Mouse (Mus musculus) CH12.LX (cell line): ENCODE measurements around the gene Ccser1.

Source experiments
- CHD2 ChIP-seq: IDR thresholded peaks from 2 replicates; pipeline ENCODE4 v1.6.1; 2011; ENCODE audit warnings: low read length, improper control_type of control experiment
- CTCF ChIP-seq, 2 experiments: IDR thresholded peaks in 1 of 2; conservative IDR thresholded peaks in 1 of 2; 2 replicates each; pipeline ENCODE4 v1.5.1; 2011 to 2012; ENCODE audit warnings: low read depth in 2 of 2, low read length in 2 of 2, improper control_type of control experiment in 1 of 2, inconsistent platforms in 1 of 2, mild to moderate bottlenecking in 1 of 2, moderate library complexity in 1 of 2
- EP300 ChIP-seq: IDR thresholded peaks from 2 replicates; pipeline ENCODE4 v1.6.1; 2011; ENCODE audit warnings: low read length, improper control_type of control experiment
- HCFC1 ChIP-seq: IDR thresholded peaks from 2 replicates; pipeline ENCODE4 v1.6.1; 2012; ENCODE audit warnings: low read depth, mild to moderate bottlenecking, inconsistent platforms, low read length, improper control_type of control experiment
- MAFK ChIP-seq: IDR thresholded peaks from 2 replicates; pipeline ENCODE4 v1.6.1; 2011; ENCODE audit warnings: low read length, improper control_type of control experiment; ENCODE audit not compliant: insufficient replicate concordance
- MAZ ChIP-seq: IDR thresholded peaks from 2 replicates; pipeline ENCODE4 v1.6.1; 2012; ENCODE audit warnings: low read depth, mild to moderate bottlenecking, inconsistent platforms, low read length, improper control_type of control experiment, moderate library complexity
- POLR2A ChIP-seq: IDR thresholded peaks from 2 replicates; pipeline ENCODE4 v1.6.1; 2011; ENCODE audit warnings: low read depth, mild to moderate bottlenecking, improper control_type of control experiment, low read length
- RCOR1 ChIP-seq: conservative IDR thresholded peaks from 2 replicates; pipeline ENCODE4 v1.6.1; 2012; ENCODE audit warnings: low read depth, mild to moderate bottlenecking, inconsistent platforms, low read length, improper control_type of control experiment
- TBP ChIP-seq: conservative IDR thresholded peaks from 2 replicates; pipeline ENCODE4 v1.6.1; 2011; ENCODE audit warnings: low read depth, low read length, improper control_type of control experiment
- USF1 ChIP-seq: IDR thresholded peaks from 2 replicates; pipeline ENCODE4 v1.6.1; 2014; ENCODE audit warnings: low read depth, mild to moderate bottlenecking, inconsistent platforms, low read length, improper control_type of control experiment
- ZC3H11A ChIP-seq: IDR thresholded peaks from 2 replicates; pipeline ENCODE4 v1.6.1; 2012; ENCODE audit warnings: low read depth, mild to moderate bottlenecking, inconsistent platforms, low read length, improper control_type of control experiment
- ZMIZ1 ChIP-seq: IDR thresholded peaks from 2 replicates; pipeline ENCODE4 v1.6.1; 2012; ENCODE audit warnings: low read depth, mild to moderate bottlenecking, inconsistent platforms, low read length, improper control_type of control experiment

DNA sequence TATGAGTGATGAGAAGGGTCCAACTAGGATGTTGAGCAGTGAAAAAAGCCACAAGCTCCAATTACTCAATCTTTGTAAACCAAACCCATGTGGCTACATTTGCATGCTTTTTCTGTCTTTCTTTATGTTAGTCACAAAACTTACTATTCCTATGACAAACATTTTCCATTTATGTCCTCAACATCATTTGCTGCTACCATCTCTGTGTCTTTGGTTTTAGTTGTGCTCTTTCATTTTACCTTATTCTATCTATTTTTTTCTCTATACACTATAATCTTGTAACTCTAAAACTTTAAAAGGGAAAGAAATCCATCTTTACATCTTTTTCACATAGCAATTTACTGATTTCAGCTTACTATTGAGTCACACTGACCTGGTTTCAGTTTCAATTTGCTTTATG, 834.2 kb downstream of the Ccser1 start:
- TF ChIP-seq CTCF (conservative IDR thresholded peaks at IDR 0.05 in 1 of 2, IDR thresholded peaks at IDR 0.05 in 1 of 2; ENCODE audit: low read depth in 2 of 2, low read length in 2 of 2) (no peak), EP300 (peak; percentile 77), ZC3H11A (no peak), USF1 (no peak), MAFK (no peak), CHD2 (no peak), TBP (no peak), POLR2A (no peak), MAZ (no peak), ZMIZ1 (no peak), RCOR1 (no peak), HCFC1 (no peak)
